ENCODE assay signal across 28 mouse cellular contexts in genomic region chr3:28447950-28448349, GRCm38 (mm10).
DNase-seq lines count a peak whose midpoint lies in the region; ATAC-seq lines count a peak whose summit lies in the region.
"Had no signal": no experiment of that assay in that cellular context is flagged by ENCODE, and none has a peak within 500 bp of the region (broad histone marks: within the 10 kb centered on the region; RNA-seq: fewer than 3 reads in every experiment).

No protein-coding gene starts in this region.

- no peak overlapping the region for H3K9ac ChIP-seq in neural tube, embryonic 13.5 days
- no peak overlapping the region for H3K9ac ChIP-seq in neural tube, embryonic 15.5 days (replicated peaks)
- H3K9ac ChIP-seq: embryonic facial prominence, embryonic 12.5 days; embryonic facial prominence, embryonic 15.5 days; forebrain, postnatal 0 days; heart, embryonic 12.5 days; heart, embryonic 15.5 days; hindbrain, embryonic 14.5 days; intestine, embryonic 15.5 days had no signal

- H3K27me3 ChIP-seq in neural tube, embryonic 13.5 days = no peaks in the 10 kb centered on the region
- H3K27me3 ChIP-seq in neural tube, embryonic 15.5 days (replicated peaks) = no peaks in the 10 kb centered on the region
- H3K27me3 ChIP-seq: CH12.LX; embryonic facial prominence, embryonic 12.5 days; embryonic facial prominence, embryonic 15.5 days; heart, embryonic 12.5 days; heart, embryonic 15.5 days; intestine, embryonic 15.5 days; Patski had no signal

- H3K4me3 ChIP-seq in neural tube, embryonic 13.5 days = no peak overlapping the region
- H3K4me3 ChIP-seq in neural tube, embryonic 15.5 days (replicated peaks) = no peak overlapping the region
- H3K4me3 ChIP-seq: embryonic facial prominence, embryonic 12.5 days; embryonic facial prominence, embryonic 15.5 days; gastrocnemius, adult 2 months; heart, embryonic 12.5 days; heart, embryonic 15.5 days; hindbrain, embryonic 10.5 days; intestine, embryonic 15.5 days had no signal

- 0 out of 2 replicates have a peak, but pooled peaks have one; percentile 36 for ATAC-seq in neural tube, embryonic 13.5 days (ENCODE audit: low read depth)
- ATAC-seq in neural tube, embryonic 15.5 days (ENCODE audit: low FRiP score) = no peak
- peak; percentile 58 for ATAC-seq in inflammation-experienced regulatory T-cells, adult 6 months
- ATAC-seq: intestine, embryonic 15.5 days; Patski had no signal

- no peak overlapping the region for H3K27ac ChIP-seq in neural tube, embryonic 13.5 days (replicated peaks)
- H3K27ac ChIP-seq in neural tube, embryonic 15.5 days (replicated peaks) = no peak overlapping the region
- H3K27ac ChIP-seq: embryonic facial prominence, embryonic 12.5 days; embryonic facial prominence, embryonic 15.5 days; gastrocnemius, adult 2 months; heart, embryonic 15.5 days; hindbrain, embryonic 10.5 days; hindbrain, embryonic 14.5 days; intestine, embryonic 15.5 days had no signal

- DNase-seq in T-cell, adult 2 months (ENCODE audit: low spot score) = peak; percentile 3
- no peak for DNase-seq in right cerebral cortex, adult 2 months (ENCODE audit: low spot score in 2 of 2)
- no peak for DNase-seq in urinary bladder, adult 18-20 months (ENCODE audit: low spot score in 2 of 2)
- no peak for DNase-seq in heart, adult 11 months
- DNase-seq: adrenal gland, adult 8-10 months; adrenal gland, postnatal 25 days; cerebellum, adult 11-12 months; cerebellum, adult 8-10 months; cerebellum, postnatal 14 days; gastrocnemius, adult 2 months; gastrocnemius, postnatal 14 days; heart, adult 18-20 months; heart, postnatal 10 days; heart, postnatal 36 days had no signal

- H3K9me3 ChIP-seq in neural tube, embryonic 13.5 days = no peaks in the 10 kb centered on the region
- H3K9me3 ChIP-seq in neural tube, embryonic 15.5 days (replicated peaks) = no peaks in the 10 kb centered on the region
- H3K9me3 ChIP-seq: embryonic facial prominence, embryonic 12.5 days; embryonic facial prominence, embryonic 15.5 days; G1E; heart, embryonic 15.5 days; intestine, embryonic 15.5 days had no signal

- H3K4me2 ChIP-seq in neural tube, embryonic 13.5 days = no peak overlapping the region
- no peak overlapping the region for H3K4me2 ChIP-seq in neural tube, embryonic 15.5 days
- H3K4me2 ChIP-seq: embryonic facial prominence, embryonic 12.5 days; embryonic facial prominence, embryonic 15.5 days; heart, embryonic 12.5 days; heart, embryonic 15.5 days; hindbrain, embryonic 14.5 days; intestine, embryonic 15.5 days had no signal

- H3K4me1 ChIP-seq in neural tube, embryonic 13.5 days (replicated peaks) = peaks cover 6% of the 10 kb centered on the region; the same call in 1 of the 2 replicates
- 0 out of 2 replicates have a peak, but pooled peaks cover 3% of the 10 kb centered on the region for H3K4me1 ChIP-seq in neural tube, embryonic 15.5 days
- H3K4me1 ChIP-seq: embryonic facial prominence, embryonic 12.5 days; embryonic facial prominence, embryonic 15.5 days; heart, embryonic 12.5 days; heart, embryonic 15.5 days; hindbrain, embryonic 10.5 days; intestine, embryonic 15.5 days had no signal

- H3K36me3 ChIP-seq in neural tube, embryonic 13.5 days = no peaks in the 10 kb centered on the region
- H3K36me3 ChIP-seq in neural tube, embryonic 15.5 days = no peaks in the 10 kb centered on the region
- H3K36me3 ChIP-seq: embryonic facial prominence, embryonic 12.5 days; embryonic facial prominence, embryonic 15.5 days; G1E; heart, embryonic 12.5 days; heart, embryonic 15.5 days; hindbrain, embryonic 10.5 days; intestine, embryonic 15.5 days had no signal

- WGBS in neural tube, embryonic 13.5 days = 61% methylated on average over 4 of the region's 4 CpGs
- 63% methylated on average over 4 of the region's 4 CpGs for WGBS in neural tube, embryonic 15.5 days
